Mouse (Mus musculus) limb, embryonic 14.5 days (tissue): ENCODE results near the gene Arid5b. TPM values are rescaled to one million over a fixed set of nuclear protein-coding genes. Genes with fewer than 3 reads are reported as not detected.

Experiments
- ATAC-seq: fragments of 200-750 bp; cut with Nextera tagmentation; 2 replicates; pipeline ENCODE4 v1.8.0; 2017; ENCODE audit warnings: low read depth, moderate number of reproducible peaks, moderate TSS enrichment; ENCODE audit not compliant: low FRiP score
- DNase-seq: peaks from one replicate; pipeline ENCODE4 v3.0.0-alpha.2; 2015; ENCODE audit warnings: low spot score
- H3K27ac ChIP-seq: fragments of 300-500 bp; sonication (generic); replicated peaks from 2 replicates; pipeline ENCODE4 v1.5.1; 2014; ENCODE audit warnings: low read depth, mild to moderate bottlenecking, low read length, moderate library complexity, mixed read lengths
- H3K27me3 ChIP-seq: fragments of 300-500 bp; sonication (generic); 2 replicates; pipeline ENCODE4 v1.6.1; 2014; ENCODE audit warnings: low read length, mixed read lengths; ENCODE audit not compliant: control insufficient read depth, insufficient read depth
- H3K36me3 ChIP-seq: fragments of 300-500 bp; sonication (generic); 2 replicates; pipeline ENCODE4 v1.6.1; 2014; ENCODE audit warnings: mild to moderate bottlenecking, low read length, moderate library complexity, mixed read lengths; ENCODE audit not compliant: control insufficient read depth, insufficient read depth
- H3K4me1 ChIP-seq: fragments of 300-500 bp; sonication (generic); 2 replicates; pipeline ENCODE4 v1.6.1; 2014; ENCODE audit warnings: antibody characterized with exemption, low read length, mixed read lengths; ENCODE audit not compliant: control insufficient read depth, insufficient read depth
- H3K4me2 ChIP-seq: fragments of 300-500 bp; sonication (generic); replicated peaks from 2 replicates; pipeline ENCODE4 v1.6.1; 2014; ENCODE audit warnings: low read depth, mild to moderate bottlenecking, low read length, moderate library complexity; ENCODE audit not compliant: severe bottlenecking
- H3K4me3 ChIP-seq: fragments of 300-500 bp; sonication (generic); replicated peaks from 2 replicates; pipeline ENCODE4 v1.5.1; 2014; ENCODE audit warnings: low read length
- H3K9ac ChIP-seq: fragments of 300-500 bp; sonication (generic); 2 replicates; pipeline ENCODE4 v1.6.1; 2014; ENCODE audit warnings: mild to moderate bottlenecking, low read depth, low read length, moderate library complexity; ENCODE audit not compliant: severe bottlenecking
- H3K9me3 ChIP-seq: fragments of 300-500 bp; sonication (generic); 2 replicates; pipeline ENCODE4 v1.6.1; 2016; ENCODE audit warnings: low read length; ENCODE audit not compliant: control insufficient read depth
- POLR2A ChIP-seq: fragments of 200-500 bp; IDR thresholded peaks from 2 replicates; pipeline ENCODE4 v1.8.0; 2012; ENCODE audit warnings: inconsistent platforms, mild to moderate bottlenecking, moderate library complexity, borderline replicate concordance; ENCODE audit not compliant: insufficient read depth, insufficient read length; ENCODE audit errors: extremely low read depth
- WGBS: fragments of 180-500 bp; shearing (Covaris S2); extraction: QIAGEN DNeasy Blood & Tissue Kit; methylation state at CpG from one replicate; pipeline ENCODE4 v1.1.7; 2014; 5-methylcytosine and 5-hydroxymethylcytosine counted together
- polyA plus RNA-seq, 2 experiments: library from polyadenylated mRNA; depleted of rRNA in 1 of 2; stranded (reverse) in 1 of 2; unstranded in 1 of 2; fragments of >200 nt; fragmentation: Nextera tagmentation in 1 of 2; extraction: Ambion mirVana in 1 of 2; gene quantifications; 2 replicates each; pipeline versions ENCODE4 v1.2.1 to v1.2.3; 2012 to 2014

Arid5b gene
- polyA plus RNA-seq, 2 experiments = 14.1 to 41.0 TPM

GRCm38 (mm10) chr10:68203322-68203721, 75.2 kb downstream of the Arid5b start:
- no peak overlapping the region for H3K9ac ChIP-seq
- H3K27me3 ChIP-seq = no peaks in the 10 kb centered on the region
- peaks cover 10% of the 10 kb centered on the region; the same call in 1 of the 2 replicates for H3K36me3 ChIP-seq
- H3K4me2 ChIP-seq = no peak overlapping the region
- 76% methylated on average over 11 of the region's 11 CpGs for WGBS
- H3K4me1 ChIP-seq = peaks cover 7% of the 10 kb centered on the region
- no peak for TF ChIP-seq POLR2A
- ATAC-seq (no peak), DNase-seq (no peak)
- no peak overlapping the region for H3K27ac ChIP-seq
- no peak overlapping the region for H3K4me3 ChIP-seq
- no peaks in the 10 kb centered on the region for H3K9me3 ChIP-seq

GRCm38 (mm10) chr10:68199440-68199839, 79.1 kb downstream of the Arid5b start:
- DNase-seq = no peak
- Histone ChIP-seq H3K9me3 (no peaks in the 10 kb centered on the region), H3K4me1 (peaks cover 2% of the 10 kb centered on the region; the same call in 1 of the 2 replicates), H3K27me3 (no peaks in the 10 kb centered on the region), H3K9ac (no peak overlapping the region), H3K4me3 (no peak overlapping the region), H3K36me3 (peaks cover 13% of the 10 kb centered on the region; the same call in 1 of the 2 replicates), H3K4me2 (no peak overlapping the region), H3K27ac (no peak overlapping the region)
- no peak for TF ChIP-seq POLR2A
- WGBS = 86% methylated on average over 5 of the region's 5 CpGs
- ATAC-seq = no peak

GRCm38 (mm10) chr10:68196324-68196723, 82.2 kb downstream of the Arid5b start:
- no peaks in the 10 kb centered on the region for H3K27me3 ChIP-seq
- H3K4me2 ChIP-seq = no peak overlapping the region
- no peak overlapping the region for H3K27ac ChIP-seq
- peaks cover 14% of the 10 kb centered on the region for H3K4me1 ChIP-seq
- no peak for ATAC-seq
- peaks cover 13% of the 10 kb centered on the region; the same call in 1 of the 2 replicates for H3K36me3 ChIP-seq
- H3K9me3 ChIP-seq = no peaks in the 10 kb centered on the region
- TF ChIP-seq POLR2A = no peak
- DNase-seq = no peak
- H3K9ac ChIP-seq = no peak overlapping the region
- 79% methylated on average over 9 of the region's 9 CpGs for WGBS
- no peak overlapping the region for H3K4me3 ChIP-seq

DNA sequence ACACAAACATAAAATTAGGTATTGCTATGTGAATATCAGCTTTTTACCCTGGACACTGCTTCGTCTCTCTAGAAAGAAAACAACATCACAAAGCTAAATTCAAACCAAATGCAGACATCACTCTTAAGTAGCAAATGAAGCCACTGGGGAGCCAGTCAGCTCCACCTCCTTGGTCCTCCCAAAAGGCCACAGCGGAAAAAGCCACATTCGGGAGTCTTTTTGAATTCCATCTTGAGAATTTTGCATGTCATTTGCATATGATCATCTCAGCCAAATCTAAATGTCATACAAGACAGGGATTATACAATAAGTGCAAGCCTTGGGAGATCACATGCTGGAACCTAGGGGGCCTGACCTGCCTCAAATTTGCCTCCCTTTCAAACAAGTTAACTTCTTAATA, 85.0 kb downstream of the Arid5b start:
- H3K9me3 ChIP-seq = no peaks in the 10 kb centered on the region
- 0 out of 2 replicates have a peak, but pooled peaks cover 3% of the 10 kb centered on the region for H3K36me3 ChIP-seq
- ATAC-seq (no peak), DNase-seq (no peak)
- no peak for TF ChIP-seq POLR2A
- peaks cover 29% of the 10 kb centered on the region for H3K4me1 ChIP-seq
- H3K9ac ChIP-seq = no peak overlapping the region
- H3K27ac ChIP-seq = no peak overlapping the region; the same call in 1 of the 2 replicates
- H3K4me3 ChIP-seq = no peak overlapping the region
- H3K27me3 ChIP-seq = no peaks in the 10 kb centered on the region
- no peak overlapping the region for H3K4me2 ChIP-seq
- WGBS = 40% methylated on average over 3 of the region's 3 CpGs

GRCm38 (mm10) chr10:68192824-68193255, 85.7 kb downstream of the Arid5b start:
- ATAC-seq (peak; percentile 80; the same call in 1 of the 2 replicates), DNase-seq (peak; percentile 62)
- WGBS = 19% methylated on average over 3 of the region's 3 CpGs
- H3K36me3 ChIP-seq = 0 out of 2 replicates have a peak, but pooled peaks cover 2% of the 10 kb centered on the region
- no peak overlapping the region for H3K4me3 ChIP-seq
- peak overlapping the region; percentile 44 for H3K27ac ChIP-seq
- no peak for TF ChIP-seq POLR2A
- H3K4me1 ChIP-seq = peaks cover 29% of the 10 kb centered on the region
- H3K27me3 ChIP-seq = no peaks in the 10 kb centered on the region
- H3K4me2 ChIP-seq = peak overlapping the region; percentile 16; the same call in 1 of the 2 replicates
- H3K9ac ChIP-seq = no peak overlapping the region
- H3K9me3 ChIP-seq = no peaks in the 10 kb centered on the region
